9 mouse cellular contexts compared by ENCODE assay signal in the genomic region with DNA sequence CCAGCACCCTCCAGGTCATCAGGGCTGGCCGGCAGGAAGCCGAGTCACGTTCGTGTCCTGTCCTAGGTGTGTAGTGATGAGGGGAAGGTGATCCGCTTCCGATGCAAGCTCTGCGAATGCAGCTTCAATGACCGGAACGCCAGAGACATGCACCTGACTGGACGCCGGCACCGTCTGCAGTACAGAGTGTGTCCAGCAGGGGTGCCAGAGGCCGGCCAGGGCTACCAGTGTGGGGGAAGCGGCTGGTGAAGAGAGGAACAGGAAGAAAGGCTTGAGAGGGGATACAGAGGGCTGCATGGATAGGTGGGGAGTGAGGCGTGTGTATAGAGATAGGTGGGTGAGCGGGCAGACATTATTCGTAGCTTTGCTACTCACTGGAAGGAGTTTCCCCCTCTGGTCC. TPM values are rescaled to one million over a fixed set of nuclear protein-coding genes. Genes with fewer than 3 reads are reported as not detected.
DNase-seq lines count a peak whose midpoint lies in the region; ATAC-seq and TF ChIP-seq lines count a peak whose summit lies in the region.
"Had no signal": no experiment of that assay in that cellular context is flagged by ENCODE, and none has a peak within 500 bp of the region (broad histone marks: within the 10 kb centered on the region; RNA-seq: fewer than 3 reads in every experiment).

No protein-coding gene starts in this region.

- peak; percentile 71 for DNase-seq in CD4-positive helper T cell, adult 2 months (ENCODE audit: low read depth, low spot score)
- DNase-seq in adrenal gland, postnatal 14 days, result peak; percentile 88
- peak; percentile 78 for DNase-seq in embryonic facial prominence, embryonic 11.5 days (ENCODE audit: low spot score)
- DNase-seq in kidney, postnatal 10 days, result peak; percentile 88
- peak; percentile 79 for DNase-seq in lung, embryonic 14.5 days
- DNase-seq in thymus, postnatal 10 days (ENCODE audit: low spot score in 2 of 2), result peak; percentile 68 to 85

- no peak overlapping the region for H3K4me3 ChIP-seq in embryonic facial prominence, embryonic 11.5 days (ENCODE audit: low read depth, low read length)
- H3K4me3 ChIP-seq in heart, embryonic 13.5 days, result no peak overlapping the region
- H3K4me3 ChIP-seq in lung, embryonic 14.5 days (ENCODE audit: low read depth, low read length), result no peak overlapping the region
- H3K4me3 ChIP-seq in neural tube, embryonic 14.5 days (ENCODE audit: low read depth, low read length), result no peak overlapping the region
- H3K4me3 ChIP-seq: embryonic facial prominence, embryonic 13.5 days had no signal

- TF ChIP-seq CTCF in lung, embryonic 14.5 days (IDR thresholded peaks at IDR 0.05; ENCODE audit: low read depth), result peak; percentile 97

- H3K9ac ChIP-seq in embryonic facial prominence, embryonic 11.5 days (replicated peaks; ENCODE audit: low read length), result no peak overlapping the region
- H3K9ac ChIP-seq in heart, embryonic 13.5 days, result 0 out of 2 replicates have a peak overlapping the region, but pooled peaks have one; percentile 50
- H3K9ac ChIP-seq in lung, embryonic 14.5 days, result no peak overlapping the region
- no peak overlapping the region; the same call in 1 of the 2 replicates for H3K9ac ChIP-seq in neural tube, embryonic 14.5 days (replicated peaks; ENCODE audit: low read depth, low read length)
- H3K9ac ChIP-seq: embryonic facial prominence, embryonic 13.5 days had no signal

- H3K9me3 ChIP-seq in embryonic facial prominence, embryonic 11.5 days (replicated peaks; ENCODE audit: control insufficient read depth, low read length), result no peaks in the 10 kb centered on the region
- H3K9me3 ChIP-seq in heart, embryonic 13.5 days, result no peaks in the 10 kb centered on the region
- H3K9me3 ChIP-seq in lung, embryonic 14.5 days (ENCODE audit: low read depth, low read length), result no peaks in the 10 kb centered on the region
- no peaks in the 10 kb centered on the region for H3K9me3 ChIP-seq in neural tube, embryonic 14.5 days (ENCODE audit: control insufficient read depth, low read length)
- H3K9me3 ChIP-seq: embryonic facial prominence, embryonic 13.5 days had no signal

- H3K4me1 ChIP-seq in embryonic facial prominence, embryonic 11.5 days (ENCODE audit: control insufficient read depth, insufficient read depth, low read length), result peaks cover 5% of the 10 kb centered on the region; the same call in 1 of the 2 replicates
- peaks cover 11% of the 10 kb centered on the region for H3K4me1 ChIP-seq in heart, embryonic 13.5 days
- H3K4me1 ChIP-seq in lung, embryonic 14.5 days (ENCODE audit: insufficient read depth), result no peaks in the 10 kb centered on the region
- no peaks in the 10 kb centered on the region for H3K4me1 ChIP-seq in neural tube, embryonic 14.5 days (ENCODE audit: control insufficient read depth, insufficient read depth, low read length)

- 8% methylated on average over 17 of the region's 17 CpGs for WGBS in embryonic facial prominence, embryonic 11.5 days
- 9% methylated on average over 17 of the region's 17 CpGs for WGBS in heart, embryonic 13.5 days
- 9% methylated on average over 17 of the region's 17 CpGs for WGBS in lung, embryonic 14.5 days
- WGBS in neural tube, embryonic 14.5 days, result 6% methylated on average over 17 of the region's 17 CpGs

- ATAC-seq in embryonic facial prominence, embryonic 11.5 days (replicated peaks; ENCODE audit: insufficient number of reproducible peaks, low FRiP score, low TSS enrichment, low read depth), result 0 out of 2 replicates have a peak, but pooled peaks have one; percentile 43
- ATAC-seq in heart, embryonic 13.5 days (ENCODE audit: extremely low read depth, insufficient number of reproducible peaks, low FRiP score, low TSS enrichment), result no peak
- ATAC-seq in lung, embryonic 14.5 days (ENCODE audit: insufficient read depth), result peak; percentile 69
- peak; percentile 70 for ATAC-seq in neural tube, embryonic 14.5 days (ENCODE audit: low read depth)

- peaks cover 10% of the 10 kb centered on the region for H3K27me3 ChIP-seq in embryonic facial prominence, embryonic 11.5 days (ENCODE audit: control insufficient read depth, insufficient read depth, low read length)
- H3K27me3 ChIP-seq in heart, embryonic 13.5 days (replicated peaks), result peaks cover 59% of the 10 kb centered on the region
- H3K27me3 ChIP-seq in lung, embryonic 14.5 days (ENCODE audit: insufficient read depth, low read length), result peaks cover 15% of the 10 kb centered on the region
- peaks cover 4% of the 10 kb centered on the region; the same call in 1 of the 2 replicates for H3K27me3 ChIP-seq in neural tube, embryonic 14.5 days (ENCODE audit: control insufficient read depth, insufficient read depth, low read length)

- no peak overlapping the region for H3K27ac ChIP-seq in embryonic facial prominence, embryonic 11.5 days (replicated peaks; ENCODE audit: low read depth, low read length)
- no peak overlapping the region for H3K27ac ChIP-seq in heart, embryonic 13.5 days (replicated peaks)
- H3K27ac ChIP-seq in lung, embryonic 14.5 days (ENCODE audit: low read depth), result no peak overlapping the region
- no peak overlapping the region for H3K27ac ChIP-seq in neural tube, embryonic 14.5 days (ENCODE audit: low read depth, low read length)
- H3K27ac ChIP-seq: embryonic facial prominence, embryonic 13.5 days had no signal

- no peaks in the 10 kb centered on the region for H3K36me3 ChIP-seq in embryonic facial prominence, embryonic 11.5 days (replicated peaks; ENCODE audit: control insufficient read depth, insufficient read depth, low read depth, low read length)
- H3K36me3 ChIP-seq in heart, embryonic 13.5 days, result 0 out of 2 replicates have a peak, but pooled peaks cover 3% of the 10 kb centered on the region
- no peaks in the 10 kb centered on the region for H3K36me3 ChIP-seq in lung, embryonic 14.5 days (ENCODE audit: insufficient read depth)
- H3K36me3 ChIP-seq in neural tube, embryonic 14.5 days (ENCODE audit: control insufficient read depth, insufficient read depth, low read length), result peaks cover 10% of the 10 kb centered on the region; the same call in 1 of the 2 replicates

- no peak overlapping the region for H3K4me2 ChIP-seq in embryonic facial prominence, embryonic 11.5 days (ENCODE audit: low read depth, low read length)
- H3K4me2 ChIP-seq in heart, embryonic 13.5 days, result no peak overlapping the region
- H3K4me2 ChIP-seq in lung, embryonic 14.5 days, result no peak overlapping the region
- no peak overlapping the region for H3K4me2 ChIP-seq in neural tube, embryonic 14.5 days (ENCODE audit: low read depth, low read length)
- H3K4me2 ChIP-seq: embryonic facial prominence, embryonic 13.5 days had no signal

RNA-seq across cellular contexts. Expression of a gene that starts 8.1 kb away (rescaled TPM):
- 2.1 and 2.9 TPM in 2 replicates for total RNA-seq in adrenal gland, postnatal 14 days (2021)
- 2.6 and 4.0 TPM in 2 replicates for polyA plus RNA-seq in embryonic facial prominence, embryonic 11.5 days (2014; fragmentation: Nextera tagmentation; extraction: Ambion mirVana)
- 1.6 and 1.9 TPM in 2 replicates for polyA plus RNA-seq in heart, embryonic 13.5 days (2015; fragmentation: Nextera tagmentation; extraction: Ambion mirVana)
- polyA plus RNA-seq in lung, embryonic 14.5 days (2014; fragmentation: Nextera tagmentation; extraction: Ambion mirVana), result 2.0 and 2.9 TPM in 2 replicates
- polyA plus RNA-seq in neural tube, embryonic 14.5 days (2014; fragmentation: Nextera tagmentation; extraction: Ambion mirVana), result 21.8 and 37.6 TPM in 2 replicates

RNA-seq across cellular contexts. Expression of a gene that starts 11.6 kb away (rescaled TPM):
- 11.0 and 12.5 TPM in 2 replicates for total RNA-seq in adrenal gland, postnatal 14 days (2021)
- polyA plus RNA-seq in embryonic facial prominence, embryonic 11.5 days (2014; fragmentation: Nextera tagmentation; extraction: Ambion mirVana), result 2.5 and 2.8 TPM in 2 replicates
- 4.1 and 6.5 TPM in 2 replicates for polyA plus RNA-seq in heart, embryonic 13.5 days (2015; fragmentation: Nextera tagmentation; extraction: Ambion mirVana)
- polyA plus RNA-seq in lung, embryonic 14.5 days (2014; fragmentation: Nextera tagmentation; extraction: Ambion mirVana), result 3.4 and 3.6 TPM in 2 replicates
- 21.1 and 25.1 TPM in 2 replicates for polyA plus RNA-seq in neural tube, embryonic 14.5 days (2014; fragmentation: Nextera tagmentation; extraction: Ambion mirVana)

RNA-seq across cellular contexts. Expression of a gene that starts 14.0 kb away (rescaled TPM):
- 2.1 and 3.5 TPM in 2 replicates for total RNA-seq in adrenal gland, postnatal 14 days (2021)
- polyA plus RNA-seq in embryonic facial prominence, embryonic 11.5 days (2014; fragmentation: Nextera tagmentation; extraction: Ambion mirVana), result 4.1 and 5.3 TPM in 2 replicates
- 0.43 and 0.53 TPM in 2 replicates for polyA plus RNA-seq in heart, embryonic 13.5 days (2015; fragmentation: Nextera tagmentation; extraction: Ambion mirVana)
- polyA plus RNA-seq in lung, embryonic 14.5 days (2014; fragmentation: Nextera tagmentation; extraction: Ambion mirVana), result not detected in 2 replicates
- polyA plus RNA-seq in neural tube, embryonic 14.5 days (2014; fragmentation: Nextera tagmentation; extraction: Ambion mirVana), result 73.9 and 84.8 TPM in 2 replicates

RNA-seq across cellular contexts. Expression of a gene that starts 22.1 kb away (rescaled TPM):
- total RNA-seq in adrenal gland, postnatal 14 days (2021), result 108 and 113 TPM in 2 replicates
- polyA plus RNA-seq in embryonic facial prominence, embryonic 11.5 days (2014; fragmentation: Nextera tagmentation; extraction: Ambion mirVana), result 203 and 205 TPM in 2 replicates
- 244 and 260 TPM in 2 replicates for polyA plus RNA-seq in heart, embryonic 13.5 days (2015; fragmentation: Nextera tagmentation; extraction: Ambion mirVana)
- 222 and 223 TPM in 2 replicates for polyA plus RNA-seq in lung, embryonic 14.5 days (2014; fragmentation: Nextera tagmentation; extraction: Ambion mirVana)
- 130 and 136 TPM in 2 replicates for polyA plus RNA-seq in neural tube, embryonic 14.5 days (2014; fragmentation: Nextera tagmentation; extraction: Ambion mirVana)

RNA-seq across cellular contexts. Expression of a gene that starts 22.2 kb away (rescaled TPM):
- total RNA-seq in adrenal gland, postnatal 14 days (2021), result 95.0 and 100 TPM in 2 replicates
- 35.3 and 41.3 TPM in 2 replicates for polyA plus RNA-seq in embryonic facial prominence, embryonic 11.5 days (2014; fragmentation: Nextera tagmentation; extraction: Ambion mirVana)
- 45.4 and 51.4 TPM in 2 replicates for polyA plus RNA-seq in heart, embryonic 13.5 days (2015; fragmentation: Nextera tagmentation; extraction: Ambion mirVana)
- polyA plus RNA-seq in lung, embryonic 14.5 days (2014; fragmentation: Nextera tagmentation; extraction: Ambion mirVana), result 50.4 and 50.8 TPM in 2 replicates
- polyA plus RNA-seq in neural tube, embryonic 14.5 days (2014; fragmentation: Nextera tagmentation; extraction: Ambion mirVana), result 26.1 and 27.8 TPM in 2 replicates

Comparison
In these comparisons a context has a peak if more than half of its experiments do, and no peak if none do; other contexts are left out.
1. RNA of a gene that starts 14.0 kb away (polyA plus RNA-seq): 73.9 to 84.8 TPM in neural tube, embryonic 14.5 days; 4.1 to 5.3 TPM in embryonic facial prominence, embryonic 11.5 days, 0.43 to 0.53 TPM in heart, embryonic 13.5 days and not detected in lung, embryonic 14.5 days; every median in the first group is over 10 times any median in the second.
2. Peak in every context shown above with its lines, with median percentiles within 50 percentile points of each other: DNase-seq.